In genomic region chr12:93088031-93088790, GRCm38 (mm10) we compare ENCODE assay signal across 10 mouse cellular contexts.
A peak's percentile ranks its signal among the peaks of the same experiment; 100 is the strongest.
DNase-seq lines count a peak whose midpoint lies in the region; ATAC-seq lines count a peak whose summit lies in the region.
"Had no signal": no experiment of that assay in that cellular context is flagged by ENCODE, and none has a peak within 500 bp of the region (broad histone marks: within the 10 kb centered on the region; RNA-seq: fewer than 3 reads in every experiment).

No protein-coding gene starts in this region.

- H3K4me2 ChIP-seq in forebrain, embryonic 11.5 days (ENCODE audit: low read depth, low read length, severe bottlenecking): no peak overlapping the region
- no peak overlapping the region for H3K4me2 ChIP-seq in embryonic facial prominence, embryonic 12.5 days (replicated peaks)
- no peak overlapping the region for H3K4me2 ChIP-seq in neural tube, embryonic 12.5 days (replicated peaks)
- H3K4me2 ChIP-seq: heart, embryonic 12.5 days had no signal

- no peaks in the 10 kb centered on the region for H3K27me3 ChIP-seq in forebrain, embryonic 11.5 days (ENCODE audit: control insufficient read depth, insufficient read depth, low read length)
- H3K27me3 ChIP-seq in forebrain, embryonic 10.5 days (ENCODE audit: poor library complexity, severe bottlenecking): no peaks in the 10 kb centered on the region
- no peaks in the 10 kb centered on the region for H3K27me3 ChIP-seq in embryonic facial prominence, embryonic 12.5 days
- H3K27me3 ChIP-seq in limb, embryonic 10.5 days (ENCODE audit: low read depth, poor library complexity, severe bottlenecking): no peaks in the 10 kb centered on the region
- H3K27me3 ChIP-seq in neural tube, embryonic 12.5 days (replicated peaks): no peaks in the 10 kb centered on the region
- H3K27me3 ChIP-seq: heart, embryonic 12.5 days had no signal

- peak; percentile 50 for DNase-seq in forebrain, embryonic 11.5 days (ENCODE audit: low spot score)
- no peak for DNase-seq in forebrain, embryonic 10.5 days (ENCODE audit: extremely low spot score, low spot score)
- peak; percentile 34 for DNase-seq in limb, embryonic 10.5 days (ENCODE audit: low spot score)
- DNase-seq in frontal cortex, postnatal 14 days (ENCODE audit: low spot score in 2 of 2): no peak
- DNase-seq in right cerebral cortex, adult 2 months (ENCODE audit: low spot score in 2 of 2): no peak
- no peak for DNase-seq in gastrocnemius, adult 18-20 months (ENCODE audit: low spot score)
- DNase-seq: kidney, postnatal 10 days had no signal

- ATAC-seq in forebrain, embryonic 11.5 days (replicated peaks; ENCODE audit: low FRiP score): peak; percentile 71; the same call in 1 of the 2 replicates
- 0 out of 2 replicates have a peak, but pooled peaks have one; percentile 56 for ATAC-seq in embryonic facial prominence, embryonic 12.5 days (ENCODE audit: insufficient number of reproducible peaks, insufficient read depth, low FRiP score, low TSS enrichment)
- ATAC-seq in neural tube, embryonic 12.5 days (ENCODE audit: low FRiP score, low read depth): peak; percentile 75

- H3K9me3 ChIP-seq in forebrain, embryonic 11.5 days (ENCODE audit: control insufficient read depth, low read length): no peaks in the 10 kb centered on the region
- no peaks in the 10 kb centered on the region for H3K9me3 ChIP-seq in forebrain, embryonic 10.5 days
- no peaks in the 10 kb centered on the region for H3K9me3 ChIP-seq in embryonic facial prominence, embryonic 12.5 days
- H3K9me3 ChIP-seq in limb, embryonic 10.5 days (replicated peaks): no peaks in the 10 kb centered on the region
- H3K9me3 ChIP-seq in neural tube, embryonic 12.5 days: no peaks in the 10 kb centered on the region
- H3K9me3 ChIP-seq: heart, embryonic 12.5 days had no signal

- no peak overlapping the region for H3K9ac ChIP-seq in forebrain, embryonic 11.5 days (ENCODE audit: low read length)
- no peak overlapping the region for H3K9ac ChIP-seq in embryonic facial prominence, embryonic 12.5 days
- H3K9ac ChIP-seq in neural tube, embryonic 12.5 days: no peak overlapping the region
- H3K9ac ChIP-seq: heart, embryonic 12.5 days had no signal

- 40% methylated on average over 5 of the region's 5 CpGs for WGBS in forebrain, embryonic 11.5 days
- WGBS in forebrain, embryonic 10.5 days: 36% methylated on average over 5 of the region's 5 CpGs
- 33% methylated on average over 5 of the region's 5 CpGs for WGBS in embryonic facial prominence, embryonic 12.5 days
- WGBS in limb, embryonic 10.5 days: 43% methylated on average over 5 of the region's 5 CpGs
- 46% methylated on average over 5 of the region's 5 CpGs for WGBS in neural tube, embryonic 12.5 days

- no peaks in the 10 kb centered on the region for H3K4me1 ChIP-seq in forebrain, embryonic 11.5 days (replicated peaks; ENCODE audit: control insufficient read depth, insufficient read depth, low read length)
- peaks cover 8% of the 10 kb centered on the region; the same call in 1 of the 2 replicates for H3K4me1 ChIP-seq in forebrain, embryonic 10.5 days
- H3K4me1 ChIP-seq in embryonic facial prominence, embryonic 12.5 days: peaks cover 8% of the 10 kb centered on the region; the same call in 1 of the 2 replicates
- peaks cover 8% of the 10 kb centered on the region for H3K4me1 ChIP-seq in limb, embryonic 10.5 days
- 0 out of 2 replicates have a peak, but pooled peaks cover 2% of the 10 kb centered on the region for H3K4me1 ChIP-seq in neural tube, embryonic 12.5 days
- H3K4me1 ChIP-seq: heart, embryonic 12.5 days had no signal

- no peak overlapping the region for H3K4me3 ChIP-seq in forebrain, embryonic 11.5 days (ENCODE audit: low read depth, low read length)
- no peak overlapping the region for H3K4me3 ChIP-seq in forebrain, embryonic 10.5 days
- H3K4me3 ChIP-seq in embryonic facial prominence, embryonic 12.5 days: no peak overlapping the region
- no peak overlapping the region for H3K4me3 ChIP-seq in limb, embryonic 10.5 days
- H3K4me3 ChIP-seq in neural tube, embryonic 12.5 days: no peak overlapping the region
- H3K4me3 ChIP-seq: heart, embryonic 12.5 days had no signal

- H3K36me3 ChIP-seq in forebrain, embryonic 11.5 days (ENCODE audit: control insufficient read depth, insufficient read depth, low read length): no peaks in the 10 kb centered on the region
- H3K36me3 ChIP-seq in forebrain, embryonic 10.5 days (replicated peaks): no peaks in the 10 kb centered on the region
- no peaks in the 10 kb centered on the region for H3K36me3 ChIP-seq in embryonic facial prominence, embryonic 12.5 days
- no peaks in the 10 kb centered on the region for H3K36me3 ChIP-seq in limb, embryonic 10.5 days
- H3K36me3 ChIP-seq in neural tube, embryonic 12.5 days: no peaks in the 10 kb centered on the region
- H3K36me3 ChIP-seq: heart, embryonic 12.5 days had no signal

- no peak overlapping the region for H3K27ac ChIP-seq in forebrain, embryonic 11.5 days (ENCODE audit: low read depth, low read length)
- H3K27ac ChIP-seq in forebrain, embryonic 10.5 days: no peak overlapping the region
- no peak overlapping the region for H3K27ac ChIP-seq in embryonic facial prominence, embryonic 12.5 days
- no peak overlapping the region for H3K27ac ChIP-seq in limb, embryonic 10.5 days
- H3K27ac ChIP-seq in neural tube, embryonic 12.5 days: no peak overlapping the region

Comparison
In these comparisons a context has a peak if more than half of its experiments do, and no peak if none do; other contexts are left out.
1. DNase-seq: peak in forebrain, embryonic 11.5 days (single experiment) and limb, embryonic 10.5 days (single experiment); none in forebrain, embryonic 10.5 days (single experiment), frontal cortex, postnatal 14 days (0 of 2), right cerebral cortex, adult 2 months (0 of 2) and gastrocnemius, adult 18-20 months (single experiment).
2. Peak in every context shown above with its lines, with median percentiles within 50 percentile points of each other: ATAC-seq.